Mouse (Mus musculus) monocyte, adult 2 months (primary cell): ENCODE measurements around the gene Ppp1r3g.

Source experiments
- DNase-seq, 2 experiments: peaks; one replicate each; pipeline ENCODE4 v3.0.0; 2022; ENCODE audit warnings: low spot score in 2 of 2, low read depth in 1 of 2

Gene Ppp1r3g

GRCm38 (mm10) chr13:35994067-35994466 is 35.4 kb downstream of the Ppp1r3g start:
- DNase-seq: no peak

- no peak for DNase-seq
These were observed 36.6 kb downstream of the Ppp1r3g start for GRCm38 (mm10) chr13:35995231-35995630.

GRCm38 (mm10) chr13:35995696-35996426 is 37.2 kb downstream of the Ppp1r3g start:
- DNase-seq: no peak

GRCm38 (mm10) chr13:35997606-35998005 is 39.0 kb downstream of the Ppp1r3g start:
- DNase-seq: no peak

- no peak for DNase-seq
These were observed 42.2 kb downstream of the Ppp1r3g start for GRCm38 (mm10) chr13:36000798-36001197.

GRCm38 (mm10) chr13:36009981-36010380 is 51.3 kb downstream of the Ppp1r3g start:
- no peak for DNase-seq

- DNase-seq: no peak
These were observed 57.0 kb downstream of the Ppp1r3g start for GRCm38 (mm10) chr13:36015636-36016035.

- DNase-seq: no peak
These were observed 59.4 kb downstream of the Ppp1r3g start for GRCm38 (mm10) chr13:36018017-36018416.

GRCm38 (mm10) chr13:36019309-36020274 is 61.0 kb downstream of the Ppp1r3g start:
- peak in 1 of 2 experiments; percentile 6 for DNase-seq
